Mouse (Mus musculus): Measurements from ENCODE around the gene Sco1. TPM values are rescaled to one million over a fixed set of nuclear protein-coding genes. Genes with fewer than 3 reads are reported as not detected.

The Sco1 gene
- 8.1 and 10.3 TPM in 2 replicates for polyA plus RNA-seq (2012; rRNA removed; ENCODE audit: low replicate concordance)

DNA sequence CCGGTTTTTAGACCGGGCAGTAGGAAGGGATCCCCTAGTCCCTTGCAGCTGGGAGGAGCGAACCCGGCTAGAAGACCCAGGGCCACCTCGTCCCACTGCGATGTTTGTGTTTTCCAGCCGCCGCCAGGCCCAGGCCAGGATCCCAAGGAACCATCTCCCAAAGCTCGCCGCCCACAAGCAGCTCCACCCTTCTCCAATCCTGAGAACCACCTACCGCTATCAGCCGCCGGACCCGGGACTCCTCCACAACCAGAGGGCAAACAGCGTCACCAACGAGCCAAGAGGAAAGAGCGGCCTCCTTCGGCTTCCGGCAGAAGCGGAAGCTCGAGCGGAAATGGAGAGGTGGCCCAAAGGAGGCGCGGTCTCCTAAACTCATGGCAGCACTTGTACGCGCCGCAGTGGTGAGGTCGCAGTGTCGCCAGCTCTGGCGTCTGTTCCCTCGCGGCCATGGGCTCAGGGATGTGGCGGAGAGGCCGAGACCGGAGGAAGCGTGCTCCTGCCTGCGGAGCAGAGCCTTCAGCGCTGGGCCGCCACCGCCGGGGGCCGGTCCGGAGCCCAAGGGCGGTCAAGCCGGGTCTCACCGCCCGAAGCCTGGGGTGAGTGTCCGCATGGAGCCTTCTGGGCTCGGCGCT, at the start of gene Sco1, which contains the start of gene Adprm:
Gene Sco1 (plus strand): TSS at position 350 of the 632 bp plus-strand sequence.
Gene Adprm (minus strand): TSS at position 274 of the 632 bp plus-strand sequence.

DNA sequence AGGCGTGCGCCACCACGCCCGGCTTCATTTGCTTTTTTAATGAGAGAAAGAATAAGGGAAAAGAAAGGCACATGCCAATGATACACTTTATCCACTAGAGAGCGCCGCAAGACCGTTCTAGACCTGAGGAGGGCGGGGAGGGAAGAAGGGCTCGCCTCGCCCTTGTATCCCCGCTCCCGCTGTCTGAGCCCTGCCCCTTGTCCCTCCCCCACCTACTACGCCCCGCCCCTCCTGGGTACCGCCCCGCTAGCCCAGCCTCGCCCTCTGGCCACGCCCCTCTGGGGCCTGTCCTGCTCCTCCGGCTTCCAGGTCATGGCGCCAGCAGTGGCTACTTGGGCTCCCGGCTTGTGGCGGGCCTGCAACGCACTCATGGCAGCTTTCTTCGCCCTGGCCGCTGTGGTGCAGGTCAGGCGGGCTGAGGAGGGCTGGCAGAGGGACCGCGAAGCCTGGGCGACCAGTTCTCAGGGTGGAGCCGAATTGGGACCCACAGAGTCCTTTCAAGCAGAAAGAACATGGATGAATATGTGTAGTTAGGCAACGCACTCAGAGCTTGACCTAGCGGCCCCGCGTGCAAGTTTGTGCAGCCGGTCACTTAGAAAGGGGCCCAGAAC, 27.5 kb upstream of the Sco1 start, which contains the start of gene Tmem220:
Gene Tmem220 (plus strand): TSS at position 288 of the 611 bp plus-strand sequence.

DNA sequence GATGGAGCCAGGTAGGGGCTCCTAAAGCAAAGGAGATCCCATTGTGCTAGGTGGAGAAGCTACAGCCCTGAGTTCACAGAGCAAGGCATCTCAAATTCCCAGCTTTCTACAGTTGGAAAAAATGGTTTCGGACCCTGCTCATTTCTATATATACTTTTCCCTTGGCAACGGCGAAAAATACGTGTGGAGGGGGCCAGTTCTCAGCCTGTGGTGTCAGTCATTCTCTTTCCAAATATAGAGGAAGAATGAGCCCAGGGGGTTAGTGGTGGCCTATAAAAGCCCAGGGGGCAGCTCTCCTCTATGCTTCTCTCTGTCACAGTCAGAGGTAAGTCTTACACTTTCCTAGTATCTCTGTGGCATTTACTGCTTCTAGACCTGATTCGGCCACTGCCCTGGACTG, 25.5 kb downstream of the Sco1 start, which contains the start of gene Myh3:
Gene Myh3 (plus strand): TSS at position 301 of the 400 bp plus-strand sequence.

Other genes starting within 250 kb of the Sco1 start
- 0.87 and 2.2 TPM in 2 replicates for gene Pirt, start 140.7 kb upstream of the Sco1 start, polyA plus RNA-seq (2012; rRNA removed; ENCODE audit: low replicate concordance)
- gene Tmem238l, start 96.0 kb upstream of the Sco1 start, polyA plus RNA-seq (2012; rRNA removed; ENCODE audit: low replicate concordance), result 69.6 and 148 TPM in 2 replicates
- gene Tmem220, start 27.5 kb upstream of the Sco1 start, polyA plus RNA-seq (2012; rRNA removed; ENCODE audit: low replicate concordance), result 2.7 and 2.9 TPM in 2 replicates
- 5.8 and 9.4 TPM in 2 replicates for gene Adprm, start 76 bp upstream of the Sco1 start, polyA plus RNA-seq (2012; rRNA removed; ENCODE audit: low replicate concordance)
- 0.01 TPM in 1 of 2 replicates, not detected in the other for gene Myh3, start 25.6 kb downstream of the Sco1 start, polyA plus RNA-seq (2012; rRNA removed; ENCODE audit: low replicate concordance)
- not detected in 2 replicates for gene Myh2, start 118.4 kb downstream of the Sco1 start, polyA plus RNA-seq (2012; rRNA removed; ENCODE audit: low replicate concordance)
- gene Myh1, start 147.4 kb downstream of the Sco1 start, polyA plus RNA-seq (2012; rRNA removed; ENCODE audit: low replicate concordance), result not detected in 2 replicates
- gene Myh4, start 185.4 kb downstream of the Sco1 start, polyA plus RNA-seq (2012; rRNA removed; ENCODE audit: low replicate concordance), result not detected in 2 replicates
- not detected in 2 replicates for gene Myh8, start 224.5 kb downstream of the Sco1 start, polyA plus RNA-seq (2012; rRNA removed; ENCODE audit: low replicate concordance)

Data from duodenum, adult 2 months (tissue).